Mouse (Mus musculus) heart, adult 2 months (tissue): ENCODE data around the gene D630036H23Rik. TPM values are rescaled to one million over a fixed set of nuclear protein-coding genes. Genes with fewer than 3 reads are reported as not detected.

Experiments
- DNase-seq, 2 experiments: peaks; one replicate each; pipeline ENCODE4 v3.0.0; 2021
- H3K27ac ChIP-seq: fragments of 200-600 bp; 2 replicates; pipeline ENCODE4 v1.8.1; 2022
- H3K27me3 ChIP-seq: fragments of 200-500 bp; 2 replicates; pipeline ENCODE4 v1.6.1; 2012; ENCODE audit warnings: mild to moderate bottlenecking, low read length, inconsistent platforms, mixed read lengths; ENCODE audit not compliant: control insufficient read depth, insufficient read depth
- H3K36me3 ChIP-seq: fragments of 200-500 bp; 2 replicates; pipeline ENCODE4 v1.6.1; 2012; ENCODE audit warnings: low read length, inconsistent platforms; ENCODE audit not compliant: control insufficient read depth, insufficient read depth
- H3K4me1 ChIP-seq: fragments of 200-500 bp; 2 replicates; pipeline ENCODE4 v1.6.1; 2011; ENCODE audit warnings: low read length; ENCODE audit not compliant: control insufficient read depth, insufficient read depth
- H3K4me3 ChIP-seq: fragments of 200-600 bp; 2 replicates; pipeline ENCODE4 v1.8.1; 2022
- H3K79me2 ChIP-seq: fragments of 200-500 bp; replicated peaks from 2 replicates; pipeline ENCODE4 v1.6.1; 2012; ENCODE audit warnings: mild to moderate bottlenecking, inconsistent platforms, low read length, moderate library complexity, mixed read lengths; ENCODE audit not compliant: control insufficient read depth, insufficient read depth
- H3K9ac ChIP-seq: fragments of 200-500 bp; 2 replicates; pipeline ENCODE4 v1.6.1; 2012; ENCODE audit warnings: low read depth, mild to moderate bottlenecking, control low read depth, inconsistent platforms, low read length, mixed read lengths
- CTCF ChIP-seq: fragments of 200-600 bp; IDR thresholded peaks from 2 replicates; pipeline ENCODE4 v1.8.1; 2022; ENCODE audit warnings: antibody characterized with exemption, mild to moderate bottlenecking, moderate library complexity
- EP300 ChIP-seq: fragments of 200-500 bp; IDR thresholded peaks from 2 replicates; pipeline ENCODE4 v1.6.1; 2011; ENCODE audit warnings: low read depth, low read length, control low read depth; ENCODE audit not compliant: insufficient read depth
- POLR2A ChIP-seq: fragments of 200-500 bp; IDR thresholded peaks from 2 replicates; pipeline ENCODE4 v1.6.1; 2011; ENCODE audit warnings: mild to moderate bottlenecking, low read depth, low read length, control low read depth; ENCODE audit not compliant: insufficient read depth
- WGBS: fragments of 180-500 bp; shearing (Covaris S2); methylation state at CpG from one replicate; pipeline ENCODE4 v1.1.7; 2018; 5-methylcytosine and 5-hydroxymethylcytosine counted together
- intact Hi-C: fragments of 180-260 bp; cut with DNase I; formaldehyde crosslinking; loops from one replicate; pipeline ENCODE4 v1.15.1; 2025
- polyA plus RNA-seq: library from polyadenylated mRNA; depleted of rRNA; stranded (reverse); fragments of >200 nt; gene quantifications from 2 replicates; pipeline ENCODE4 v1.2.3, GENCODE M21; 2012; rRNA removed
- total RNA-seq, 2 experiments: library from RNA; stranded (reverse); gene quantifications; 2 replicates each; pipeline ENCODE4 v1.2.3; 2021

Gene D630036H23Rik
- total and polyA plus RNA-seq, 3 experiments, result 0.59 to 1.3 (median 1.2) TPM

GRCm38 (mm10) chr12:36364013-36364412, 18.0 kb downstream of the D630036H23Rik start:
- Histone ChIP-seq H3K27me3 (no peaks in the 10 kb centered on the region), H3K4me3 (no peak overlapping the region), H3K36me3 (no peaks in the 10 kb centered on the region), H3K9ac (no peak overlapping the region), H3K79me2 (no peaks in the 10 kb centered on the region), H3K27ac (no peak overlapping the region), H3K4me1 (no peaks in the 10 kb centered on the region)
- TF ChIP-seq POLR2A, result no peak
- no peak for TF ChIP-seq EP300
- TF ChIP-seq CTCF, result no peak
- no peak for DNase-seq
- 84% methylated on average over 4 of the region's 4 CpGs for WGBS
- intact Hi-C loops, result no loop called here

GRCm38 (mm10) chr12:36360693-36361092, 21.3 kb downstream of the D630036H23Rik start:
- no peak overlapping the region for H3K9ac ChIP-seq
- H3K4me1 ChIP-seq, result no peaks in the 10 kb centered on the region
- no peaks in the 10 kb centered on the region; the same call in 1 of the 2 replicates for H3K27me3 ChIP-seq
- intact Hi-C loops, result no loop called here
- no peaks in the 10 kb centered on the region for H3K79me2 ChIP-seq
- TF ChIP-seq EP300 (no peak), CTCF (no peak), POLR2A (no peak)
- no peaks in the 10 kb centered on the region for H3K36me3 ChIP-seq
- H3K27ac ChIP-seq, result no peak overlapping the region
- no peak for DNase-seq
- H3K4me3 ChIP-seq, result no peak overlapping the region
- WGBS, result 84% methylated on average over 5 of the region's 5 CpGs

GRCm38 (mm10) chr12:36360064-36360463, 21.9 kb downstream of the D630036H23Rik start:
- Histone ChIP-seq H3K4me3 (no peak overlapping the region), H3K36me3 (no peaks in the 10 kb centered on the region), H3K79me2 (no peaks in the 10 kb centered on the region), H3K27ac (no peak overlapping the region), H3K4me1 (no peaks in the 10 kb centered on the region), H3K9ac (no peak overlapping the region), H3K27me3 (no peaks in the 10 kb centered on the region; the same call in 1 of the 2 replicates)
- intact Hi-C loops, result no loop called here
- TF ChIP-seq EP300, result no peak
- no peak for TF ChIP-seq CTCF
- TF ChIP-seq POLR2A, result no peak
- no peak for DNase-seq
- 84% methylated on average over 3 of the region's 3 CpGs for WGBS

- Histone ChIP-seq H3K79me2 (no peaks in the 10 kb centered on the region), H3K27ac (no peak overlapping the region), H3K4me1 (no peaks in the 10 kb centered on the region), H3K9ac (no peak overlapping the region), H3K27me3 (no peaks in the 10 kb centered on the region), H3K4me3 (no peak overlapping the region), H3K36me3 (no peaks in the 10 kb centered on the region)
- TF ChIP-seq CTCF (no peak), POLR2A (no peak), EP300 (no peak)
- no peak for DNase-seq
- 68% methylated on average over 4 of the region's 4 CpGs for WGBS
- intact Hi-C loops, result no loop called here
Measured at GRCm38 (mm10) chr12:36344131-36344530, 37.9 kb downstream of the D630036H23Rik start.

- DNase-seq, result no peak
Measured at GRCm38 (mm10) chr12:36333837-36334281, 48.1 kb downstream of the D630036H23Rik start.

GRCm38 (mm10) chr12:36332676-36333075, 49.3 kb downstream of the D630036H23Rik start:
- H3K79me2 ChIP-seq, result no peaks in the 10 kb centered on the region
- H3K27ac ChIP-seq, result no peak overlapping the region
- no peaks in the 10 kb centered on the region for H3K27me3 ChIP-seq
- DNase-seq, result no peak
- no peaks in the 10 kb centered on the region; the same call in 1 of the 2 replicates for H3K4me1 ChIP-seq
- H3K4me3 ChIP-seq, result no peak overlapping the region
- H3K9ac ChIP-seq, result no peak overlapping the region
- WGBS, result 89% methylated on average over 1 of the region's 1 CpGs
- TF ChIP-seq CTCF (no peak), POLR2A (no peak), EP300 (no peak)
- H3K36me3 ChIP-seq, result no peaks in the 10 kb centered on the region
- intact Hi-C loops, result no loop called here

More at GRCm38 (mm10) chr12:36333837-36334281, 48.1 kb downstream of the D630036H23Rik start:
- no peak for TF ChIP-seq POLR2A
- no peak for TF ChIP-seq EP300
- no peaks in the 10 kb centered on the region for H3K4me1 ChIP-seq
- no peaks in the 10 kb centered on the region for H3K36me3 ChIP-seq
- H3K9ac ChIP-seq, result no peak overlapping the region
- H3K27ac ChIP-seq, result no peak overlapping the region
- no peaks in the 10 kb centered on the region for H3K79me2 ChIP-seq
- no peak overlapping the region for H3K4me3 ChIP-seq
- WGBS, result 50% methylated on average over 9 of the region's 9 CpGs
- no peaks in the 10 kb centered on the region for H3K27me3 ChIP-seq
- intact Hi-C loops, result no loop called here

Other genes starting within 250 kb of the D630036H23Rik start
- gene Ankmy2, start 225.1 kb downstream of the D630036H23Rik start, total RNA-seq, result 10 to 100 TPM; 13.3 to 15.5 TPM
- 7.0 and 12.4 TPM in 2 replicates for gene Ankmy2, start 225.1 kb downstream of the D630036H23Rik start, polyA plus RNA-seq
- gene Bzw2, start 224.1 kb downstream of the D630036H23Rik start, total RNA-seq, result 100 to 1,000 TPM; 175 to 199 TPM
- 67.3 and 128 TPM in 2 replicates for gene Bzw2, start 224.1 kb downstream of the D630036H23Rik start, polyA plus RNA-seq
- gene Lrrc72, start 128.8 kb downstream of the D630036H23Rik start, total RNA-seq, result not detected
- gene Lrrc72, start 128.8 kb downstream of the D630036H23Rik start, polyA plus RNA-seq, result not detected in 2 replicates
- under 1 TPM; 0.27 to 0.31 TPM for gene Sostdc1, start 68.0 kb downstream of the D630036H23Rik start, total RNA-seq
- 0.49 and 0.73 TPM in 2 replicates for gene Sostdc1, start 68.0 kb downstream of the D630036H23Rik start, polyA plus RNA-seq
- gene Ispd, start 731 bp downstream of the D630036H23Rik start, total RNA-seq, result 1 to 10 TPM; 4.4 to 5.1 TPM
- gene Ispd, start 731 bp downstream of the D630036H23Rik start, polyA plus RNA-seq, result 2.0 TPM in 2 replicates